Mouse (Mus musculus) kidney, embryonic 16.5 days (tissue): ENCODE data around the gene Vmn1r177. TPM values are rescaled to one million over a fixed set of nuclear protein-coding genes. Genes with fewer than 3 reads are reported as not detected.
"Not testable (repeated sequence)": the region's sequence is repeated elsewhere in the genome, so short reads cannot be mapped to it uniquely, and the experiment has no call there.

Experiments used
- ATAC-seq: fragments of 200-750 bp; cut with Nextera tagmentation; 2 replicates; pipeline ENCODE4 v1.8.0; 2017; ENCODE audit warnings: moderate TSS enrichment; ENCODE audit not compliant: low FRiP score, low TSS enrichment
- H3K27ac ChIP-seq: fragments of 300-500 bp; sonication (generic); 2 replicates; pipeline ENCODE4 v1.5.1; 2014; ENCODE audit warnings: low read length
- H3K27me3 ChIP-seq: fragments of 300-500 bp; sonication (generic); 2 replicates; pipeline ENCODE4 v1.6.1; 2014; ENCODE audit warnings: low read length, control low read depth, mixed read lengths; ENCODE audit not compliant: insufficient read depth
- H3K36me3 ChIP-seq: fragments of 300-500 bp; sonication (generic); 2 replicates; pipeline ENCODE4 v1.6.1; 2014; ENCODE audit warnings: low read length, control low read depth, mixed read lengths; ENCODE audit not compliant: insufficient read depth
- H3K4me1 ChIP-seq: fragments of 300-500 bp; sonication (generic); 2 replicates; pipeline ENCODE4 v1.6.1; 2014; ENCODE audit warnings: low read length, control low read depth, mixed read lengths; ENCODE audit not compliant: insufficient read depth
- H3K4me2 ChIP-seq: fragments of 300-500 bp; sonication (generic); replicated peaks from 2 replicates; pipeline ENCODE4 v1.6.1; 2014; ENCODE audit warnings: low read depth, low read length
- H3K4me3 ChIP-seq: fragments of 300-500 bp; sonication (generic); 2 replicates; pipeline ENCODE4 v1.5.1; 2014; ENCODE audit warnings: mild to moderate bottlenecking, low read length
- H3K9ac ChIP-seq: fragments of 300-500 bp; sonication (generic); replicated peaks from 2 replicates; pipeline ENCODE4 v1.6.1; 2014; ENCODE audit warnings: low read length
- H3K9me3 ChIP-seq: fragments of 300-500 bp; sonication (generic); 2 replicates; pipeline ENCODE4 v1.6.1; 2016; ENCODE audit warnings: low read length, control low read depth
- WGBS: fragments of 180-500 bp; shearing (Covaris S2); extraction: QIAGEN DNeasy Blood & Tissue Kit; methylation state at CpG from one replicate; pipeline ENCODE4 v1.1.7; 2014; 5-methylcytosine and 5-hydroxymethylcytosine counted together
- polyA plus RNA-seq: library from polyadenylated mRNA; unstranded; fragments of >200 nt; fragmentation: Nextera tagmentation; extraction: Ambion mirVana; gene quantifications from 2 replicates; pipeline ENCODE4 v1.2.1, GENCODE M21; 2015

Gene Vmn1r177
- polyA plus RNA-seq: not detected in 2 replicates

GRCm38 (mm10) chr7:23866349-23866748, at the start of gene Vmn1r177:
Vmn1r177 (minus strand) TSS chr7:23866449.
- not testable (repeated sequence) for ATAC-seq, H3K4me2 ChIP-seq, H3K4me1 ChIP-seq, H3K9me3 ChIP-seq, H3K27ac ChIP-seq, H3K27me3 ChIP-seq, H3K36me3 ChIP-seq, H3K9ac ChIP-seq, H3K4me3 ChIP-seq
- 11% methylated on average over 1 of the region's 1 CpGs for WGBS

- Histone ChIP-seq H3K4me2 (no peak within 1 kb of the TSS), H3K27me3 (no peaks in the 10 kb centered on the region), H3K4me1 (no peaks in the 10 kb centered on the region), H3K4me3 (no peak within 1 kb of the TSS), H3K9me3 (peaks cover 15% of the 10 kb centered on the region), H3K36me3 (no peaks in the 10 kb centered on the region), H3K9ac (no peak within 1 kb of the TSS), H3K27ac (no peak within 1 kb of the TSS)
- ATAC-seq: no peak
- WGBS: 90% methylated on average over 1 of the region's 1 CpGs
Measured at GRCm38 (mm10) chr7:23891709-23892108, 25.5 kb upstream of the Vmn1r177 start, which contains the start of gene Vmn1r178. Vmn1r178 (plus strand) TSS chr7:23892009.

- not testable (repeated sequence) for H3K27ac ChIP-seq, H3K9ac ChIP-seq, H3K36me3 ChIP-seq, H3K4me1 ChIP-seq, H3K27me3 ChIP-seq, ATAC-seq, H3K4me3 ChIP-seq, H3K9me3 ChIP-seq, H3K4me2 ChIP-seq
- WGBS: 56% methylated on average over 3 of the region's 4 CpGs
Measured at GRCm38 (mm10) chr7:23876918-23877317, 10.7 kb upstream of the Vmn1r177 start.

- ATAC-seq, H3K27ac ChIP-seq: not testable (repeated sequence)
- WGBS: no CpG with 5 or more reads among the region's 1 CpGs
Measured at GRCm38 (mm10) chr7:23837272-23837671, 29.0 kb downstream of the Vmn1r177 start, which contains the start of gene Vmn1r176. Vmn1r176 (minus strand) TSS chr7:23837372.

More at GRCm38 (mm10) chr7:23837272-23837671, 29.0 kb downstream of the Vmn1r177 start, which contains the start of gene Vmn1r176:
- H3K27me3 ChIP-seq, H3K4me1 ChIP-seq, H3K4me3 ChIP-seq, H3K9me3 ChIP-seq, H3K36me3 ChIP-seq, H3K4me2 ChIP-seq, H3K9ac ChIP-seq: not testable (repeated sequence)

Other genes starting within 250 kb of the Vmn1r177 start
- not detected in 2 replicates for gene Vmn1r171, start 235.7 kb downstream of the Vmn1r177 start, polyA plus RNA-seq
- gene Vmn1r172, start 208.1 kb downstream of the Vmn1r177 start, polyA plus RNA-seq: not detected in 2 replicates
- not detected in 2 replicates for gene Vmn1r173, start 165.7 kb downstream of the Vmn1r177 start, polyA plus RNA-seq
- not detected in 2 replicates for gene Vmn1r174, start 114.2 kb downstream of the Vmn1r177 start, polyA plus RNA-seq
- gene Vmn1r175, start 55.8 kb downstream of the Vmn1r177 start, polyA plus RNA-seq: not detected in 2 replicates
- gene Vmn1r176, start 29.1 kb downstream of the Vmn1r177 start, polyA plus RNA-seq: not detected in 2 replicates
- gene Vmn1r178, start 25.6 kb upstream of the Vmn1r177 start, polyA plus RNA-seq: not detected in 2 replicates
- not detected in 2 replicates for gene Vmn1r179, start 60.5 kb upstream of the Vmn1r177 start, polyA plus RNA-seq
- gene Vmn1r180, start 84.2 kb upstream of the Vmn1r177 start, polyA plus RNA-seq: not detected in 2 replicates
- gene Vmn1r181, start 108.2 kb upstream of the Vmn1r177 start, polyA plus RNA-seq: not detected in 2 replicates
- gene V1rd19, start 135.2 kb upstream of the Vmn1r177 start, polyA plus RNA-seq: not detected in 2 replicates
- gene Vmn1r183, start 186.8 kb upstream of the Vmn1r177 start, polyA plus RNA-seq: not detected in 2 replicates
- gene Zfp180, start 215.5 kb upstream of the Vmn1r177 start, polyA plus RNA-seq: 24.6 and 25.0 TPM in 2 replicates
- 6.3 and 8.4 TPM in 2 replicates for gene Zfp112, start 245.9 kb upstream of the Vmn1r177 start, polyA plus RNA-seq